Mouse (Mus musculus) limb, embryonic 11.5 days (tissue): ENCODE data around the gene App. TPM values are rescaled to one million over a fixed set of nuclear protein-coding genes. Genes with fewer than 3 reads are reported as not detected.

Experiments
- ATAC-seq: fragments of 200-750 bp; cut with Nextera tagmentation; 2 replicates; pipeline ENCODE4 v1.8.0; 2017; ENCODE audit warnings: low read depth; ENCODE audit not compliant: insufficient number of reproducible peaks, low FRiP score, low TSS enrichment
- DNase-seq: peaks from one replicate; pipeline ENCODE4 v3.0.0-alpha.2; 2015; ENCODE audit warnings: low spot score
- H3K27ac ChIP-seq: fragments of 300-500 bp; sonication (generic); replicated peaks from 2 replicates; pipeline ENCODE4 v1.5.1; 2014; ENCODE audit warnings: low read depth, mild to moderate bottlenecking, low read length
- H3K27me3 ChIP-seq: fragments of 300-500 bp; sonication (generic); 2 replicates; pipeline ENCODE4 v1.6.1; 2014; ENCODE audit warnings: mild to moderate bottlenecking, low read length, mixed read lengths; ENCODE audit not compliant: control insufficient read depth, insufficient read depth
- H3K36me3 ChIP-seq: fragments of 300-500 bp; sonication (generic); 2 replicates; pipeline ENCODE4 v1.6.1; 2014; ENCODE audit warnings: mild to moderate bottlenecking, low read length, moderate library complexity, mixed read lengths; ENCODE audit not compliant: control insufficient read depth, insufficient read depth
- H3K4me1 ChIP-seq: fragments of 300-500 bp; sonication (generic); 2 replicates; pipeline ENCODE4 v1.6.1; 2014; ENCODE audit warnings: low read length, mixed read lengths; ENCODE audit not compliant: control insufficient read depth, insufficient read depth
- H3K4me2 ChIP-seq: fragments of 300-500 bp; sonication (generic); 2 replicates; pipeline ENCODE4 v1.6.1; 2014; ENCODE audit warnings: low read depth, mild to moderate bottlenecking, moderate library complexity; ENCODE audit not compliant: severe bottlenecking
- H3K4me3 ChIP-seq: fragments of 300-500 bp; sonication (generic); 2 replicates; pipeline ENCODE4 v1.5.1; 2014; ENCODE audit warnings: low read depth, low read length
- H3K9ac ChIP-seq: fragments of 300-500 bp; sonication (generic); 2 replicates; pipeline ENCODE4 v1.6.1; 2014; ENCODE audit warnings: mild to moderate bottlenecking, low read length
- H3K9me3 ChIP-seq: fragments of 300-500 bp; sonication (generic); 2 replicates; pipeline ENCODE4 v1.6.1; 2016; ENCODE audit warnings: low read length; ENCODE audit not compliant: control insufficient read depth
- WGBS: fragments of 180-500 bp; shearing (Covaris S2); extraction: QIAGEN DNeasy Blood & Tissue Kit; methylation state at CpG from one replicate; pipeline ENCODE4 v1.1.7; 2014; 5-methylcytosine and 5-hydroxymethylcytosine counted together
- polyA plus RNA-seq: library from polyadenylated mRNA; unstranded; fragments of >200 nt; fragmentation: Nextera tagmentation; extraction: Ambion mirVana; gene quantifications from 2 replicates; pipeline ENCODE4 v1.2.1, GENCODE M21; 2014

The App gene
- polyA plus RNA-seq, 1 experiment from 2014 or later = 93.6 TPM

DNA sequence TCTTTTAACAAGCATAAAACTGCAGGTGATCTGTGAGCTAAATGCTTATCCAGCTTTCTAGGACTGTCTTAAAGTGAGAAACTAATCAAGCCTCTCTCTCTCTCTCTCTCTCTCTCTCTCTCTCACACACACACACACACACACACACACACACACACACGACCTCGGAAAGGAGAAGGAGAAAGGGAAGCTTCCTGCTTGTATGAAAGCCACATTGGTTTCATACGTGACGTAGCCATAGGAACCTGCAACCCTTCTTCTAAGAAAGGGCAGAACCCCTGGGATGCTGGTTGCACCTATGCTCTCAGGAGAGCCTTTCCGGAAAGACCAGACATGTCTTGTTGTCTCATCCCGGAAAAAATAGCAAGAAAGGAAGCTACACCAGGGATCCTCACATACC is 108.8 kb downstream of the App start:
- no peak for DNase-seq
- Histone ChIP-seq H3K9ac (no peak overlapping the region), H3K4me2 (no peak overlapping the region), H3K27me3 (no peaks in the 10 kb centered on the region), H3K27ac (no peak overlapping the region), H3K4me1 (no peaks in the 10 kb centered on the region), H3K9me3 (no peaks in the 10 kb centered on the region), H3K36me3 (0 out of 2 replicates have a peak, but pooled peaks cover 2% of the 10 kb centered on the region), H3K4me3 (no peak overlapping the region)
- 90% methylated on average over 5 of the region's 6 CpGs for WGBS
- no peak for ATAC-seq

DNA sequence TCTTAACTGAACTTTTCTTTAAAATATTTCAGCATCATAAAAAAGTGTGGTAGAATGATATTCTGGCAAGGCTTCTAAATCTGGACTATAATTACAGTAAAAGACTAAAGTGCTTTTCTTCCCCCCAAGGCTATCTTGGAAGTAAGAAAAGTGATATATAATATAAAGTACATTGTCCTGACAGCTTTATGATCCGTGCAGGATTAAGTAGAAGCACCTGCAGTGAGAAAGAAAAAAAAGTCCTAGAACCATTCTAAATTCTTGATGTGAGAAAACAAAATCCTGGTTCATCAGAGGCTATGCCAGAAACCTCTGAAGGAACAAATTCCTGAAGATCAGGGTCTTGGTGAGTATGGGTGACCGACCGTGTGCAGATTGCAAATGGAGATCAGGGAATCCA is 110.8 kb downstream of the App start:
- H3K4me3 ChIP-seq = no peak overlapping the region
- ATAC-seq = no peak

DNA sequence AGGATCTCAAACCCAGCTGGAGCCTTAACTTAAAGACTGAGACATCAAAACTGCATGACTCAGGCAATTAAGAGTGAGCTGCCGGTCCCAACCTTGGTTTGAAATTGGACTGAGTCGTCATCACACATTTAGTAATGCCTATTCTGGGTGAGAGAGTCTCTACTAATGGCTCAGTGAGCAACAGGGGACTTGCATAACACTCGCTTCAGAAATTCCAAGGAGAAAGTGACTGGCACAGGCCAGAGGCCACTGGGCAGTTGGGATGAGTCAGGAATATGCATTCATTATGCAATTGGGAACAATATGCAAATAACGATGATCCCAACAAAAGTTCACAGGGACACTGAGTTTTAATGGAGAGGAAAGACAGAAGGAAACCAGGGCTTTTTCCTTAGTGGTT is 111.8 kb downstream of the App start:
- DNase-seq = no peak
- Histone ChIP-seq H3K4me1 (peaks cover 2% of the 10 kb centered on the region), H3K4me3 (no peak overlapping the region), H3K27me3 (no peaks in the 10 kb centered on the region), H3K9me3 (no peaks in the 10 kb centered on the region), H3K9ac (no peak overlapping the region), H3K4me2 (no peak overlapping the region), H3K36me3 (0 out of 2 replicates have a peak, but pooled peaks cover 2% of the 10 kb centered on the region), H3K27ac (no peak overlapping the region)
- ATAC-seq = no peak
- 92% methylated on average over 4 of the region's 4 CpGs for WGBS

More for the DNA sequence above, 110.8 kb downstream of the App start:
- Histone ChIP-seq H3K36me3 (0 out of 2 replicates have a peak, but pooled peaks cover 2% of the 10 kb centered on the region), H3K27me3 (no peaks in the 10 kb centered on the region), H3K9ac (no peak overlapping the region), H3K27ac (no peak overlapping the region), H3K4me1 (peaks cover 2% of the 10 kb centered on the region), H3K4me2 (no peak overlapping the region), H3K9me3 (no peaks in the 10 kb centered on the region)
- 88% methylated on average over 3 of the region's 3 CpGs for WGBS
- DNase-seq = no peak

DNA sequence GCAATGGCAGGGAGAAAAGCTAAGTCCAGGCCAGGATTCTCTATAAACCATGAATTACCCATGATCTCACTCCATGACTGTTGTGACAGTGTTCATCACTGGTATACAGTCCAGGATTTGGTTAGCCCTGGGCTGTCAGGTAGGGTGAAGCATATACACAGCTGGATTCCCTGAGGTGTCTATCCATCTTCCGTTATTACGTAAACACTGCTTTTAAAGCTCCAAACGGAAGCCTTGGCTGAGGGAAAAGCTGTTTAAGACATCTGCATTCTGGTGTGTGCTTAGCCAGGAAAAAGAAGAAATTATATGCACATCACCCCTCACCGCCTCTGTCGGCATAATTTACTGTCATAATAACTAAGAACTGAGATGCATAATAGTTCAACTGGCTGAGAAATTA is 115.4 kb downstream of the App start:
- no peak for DNase-seq
- no peak for ATAC-seq
- Histone ChIP-seq H3K4me1 (peaks cover 2% of the 10 kb centered on the region), H3K4me3 (no peak overlapping the region), H3K9me3 (no peaks in the 10 kb centered on the region), H3K4me2 (no peak overlapping the region), H3K9ac (no peak overlapping the region), H3K27me3 (no peaks in the 10 kb centered on the region), H3K36me3 (0 out of 2 replicates have a peak, but pooled peaks cover 2% of the 10 kb centered on the region), H3K27ac (no peak overlapping the region)
- 86% methylated on average over 5 of the region's 5 CpGs for WGBS

DNA sequence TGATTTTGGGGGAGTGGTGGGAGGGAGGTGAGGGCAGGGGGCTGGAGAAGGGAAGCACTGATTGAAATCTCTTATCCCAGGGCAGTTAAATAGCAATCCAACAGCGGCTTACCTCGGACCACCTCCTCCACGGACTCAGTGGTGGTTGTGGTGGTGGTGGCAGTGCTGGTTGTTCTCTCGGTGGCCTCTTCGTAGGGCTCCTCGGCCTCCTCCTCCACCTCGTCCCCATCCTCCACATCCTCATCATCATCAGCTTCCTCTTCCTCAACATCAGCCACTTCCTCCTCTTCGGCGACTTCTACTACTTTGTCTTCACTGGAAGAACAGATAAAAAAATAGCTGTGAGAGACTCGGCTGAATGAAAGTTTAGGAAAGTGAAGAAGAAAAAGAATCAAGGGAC is 117.4 kb downstream of the App start:
- Histone ChIP-seq H3K4me1 (peaks cover 2% of the 10 kb centered on the region), H3K4me3 (no peak overlapping the region), H3K27me3 (no peaks in the 10 kb centered on the region), H3K4me2 (no peak overlapping the region), H3K9ac (no peak overlapping the region), H3K27ac (no peak overlapping the region), H3K36me3 (no peaks in the 10 kb centered on the region), H3K9me3 (no peaks in the 10 kb centered on the region)
- no peak for ATAC-seq
- WGBS = 92% methylated on average over 10 of the region's 10 CpGs
- no peak for DNase-seq

DNA sequence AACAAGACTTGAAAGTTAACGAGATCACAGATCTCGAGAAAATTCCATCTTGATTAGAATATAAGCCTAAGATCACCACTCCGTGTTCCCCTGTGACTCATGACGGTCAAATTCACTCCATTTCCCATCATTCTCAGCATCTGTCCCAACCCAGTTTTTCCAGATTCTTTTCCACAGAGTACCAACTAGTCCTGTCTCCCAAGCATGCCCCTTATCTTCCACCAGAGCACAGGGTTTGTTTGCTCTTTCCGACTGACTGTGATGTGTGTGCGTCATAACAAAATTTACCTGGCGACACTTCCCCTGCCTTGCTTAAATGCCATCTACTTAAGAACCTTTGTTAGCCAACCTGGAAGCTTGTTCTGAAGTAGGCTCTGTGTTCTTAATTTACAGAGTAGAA is 119.6 kb downstream of the App start:
- DNase-seq = no peak
- H3K36me3 ChIP-seq = no peaks in the 10 kb centered on the region
- H3K27ac ChIP-seq = no peak overlapping the region
- 91% methylated on average over 7 of the region's 7 CpGs for WGBS
- H3K4me3 ChIP-seq = no peak overlapping the region
- no peaks in the 10 kb centered on the region for H3K9me3 ChIP-seq
- H3K27me3 ChIP-seq = no peaks in the 10 kb centered on the region
- no peak overlapping the region for H3K4me2 ChIP-seq
- no peak for ATAC-seq
- H3K4me1 ChIP-seq = peaks cover 2% of the 10 kb centered on the region
- no peak overlapping the region for H3K9ac ChIP-seq

DNA sequence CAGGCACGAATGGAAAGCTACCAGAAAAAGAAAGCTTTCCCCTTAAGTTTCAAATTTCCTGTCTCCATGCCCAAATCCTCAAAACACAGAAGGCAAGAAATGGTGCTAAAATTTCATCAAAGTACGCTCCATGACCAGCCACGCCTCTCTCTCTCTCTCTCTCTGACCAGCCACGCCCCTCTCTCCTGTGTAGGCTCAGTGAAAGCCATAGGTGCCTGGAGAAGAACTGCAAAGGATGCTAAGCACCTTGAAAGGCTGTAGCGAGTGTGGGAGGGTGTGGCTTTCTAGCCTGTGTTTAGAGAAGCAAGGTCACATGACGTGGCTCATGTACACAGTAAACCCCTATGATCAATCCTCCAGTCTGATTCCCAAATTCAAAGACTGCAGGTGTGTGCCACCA is 126.3 kb downstream of the App start:
- DNase-seq = no peak
- no peak overlapping the region for H3K9ac ChIP-seq
- no peak overlapping the region for H3K4me2 ChIP-seq
- H3K27ac ChIP-seq = no peak overlapping the region
- H3K4me1 ChIP-seq = no peaks in the 10 kb centered on the region
- 58% methylated on average over 6 of the region's 6 CpGs for WGBS
- ATAC-seq = no peak; the same call in 1 of the 2 replicates
- no peaks in the 10 kb centered on the region for H3K27me3 ChIP-seq
- H3K36me3 ChIP-seq = 0 out of 2 replicates have a peak, but pooled peaks cover 2% of the 10 kb centered on the region
- no peak overlapping the region for H3K4me3 ChIP-seq
- H3K9me3 ChIP-seq = no peaks in the 10 kb centered on the region

DNA sequence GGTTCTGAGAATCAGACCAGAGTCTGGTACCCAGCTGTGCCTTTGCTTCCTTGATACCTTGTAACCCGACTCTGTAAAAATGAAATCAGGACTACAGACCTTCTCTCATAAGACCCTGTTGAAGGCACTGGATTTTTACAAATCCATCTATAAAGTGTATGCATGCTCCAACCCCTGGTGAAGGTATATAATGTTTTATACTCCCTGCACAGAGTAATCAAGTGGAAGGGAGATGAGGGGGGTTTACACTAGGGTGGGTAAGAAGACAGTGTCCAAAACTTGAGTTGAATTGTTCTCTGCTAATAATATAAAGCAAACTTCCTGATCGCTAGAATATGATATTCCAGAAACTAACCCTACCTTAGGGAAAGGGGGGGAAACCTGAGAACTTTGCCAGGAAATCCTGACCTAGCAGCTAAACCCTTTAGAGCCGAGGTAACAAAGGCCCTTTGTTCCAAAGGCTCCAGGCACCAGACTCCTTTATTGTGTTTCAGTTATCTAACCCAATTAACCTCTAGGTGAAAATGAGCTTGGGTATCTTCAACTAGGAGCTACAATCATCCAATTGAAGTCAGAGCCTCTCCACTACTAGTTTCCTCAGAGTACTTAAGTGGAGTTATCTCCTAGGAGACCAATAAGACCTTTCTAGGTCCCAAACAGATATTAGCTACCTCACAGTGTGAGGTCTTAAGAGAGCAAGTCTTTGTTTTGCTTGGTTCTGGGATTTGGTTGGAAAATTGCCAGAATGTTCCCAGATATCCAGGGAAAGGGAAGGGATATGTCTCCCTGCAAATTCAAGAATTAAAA is 132.2 kb downstream of the App start:
- Histone ChIP-seq H3K9ac (no peak overlapping the region), H3K4me2 (no peak overlapping the region), H3K4me3 (no peak overlapping the region), H3K9me3 (no peaks in the 10 kb centered on the region), H3K4me1 (peaks cover 12% of the 10 kb centered on the region), H3K36me3 (0 out of 2 replicates have a peak, but pooled peaks cover 2% of the 10 kb centered on the region), H3K27ac (peak overlapping the region; percentile 43; the same call in 1 of the 2 replicates), H3K27me3 (no peaks in the 10 kb centered on the region)
- ATAC-seq (peak; percentile 49; the same call in 1 of the 2 replicates), DNase-seq (peak; percentile 33)
- 44% methylated on average over 3 of the region's 3 CpGs for WGBS
